ENCODE assay signal across 9 mouse cellular contexts in the genomic region with DNA sequence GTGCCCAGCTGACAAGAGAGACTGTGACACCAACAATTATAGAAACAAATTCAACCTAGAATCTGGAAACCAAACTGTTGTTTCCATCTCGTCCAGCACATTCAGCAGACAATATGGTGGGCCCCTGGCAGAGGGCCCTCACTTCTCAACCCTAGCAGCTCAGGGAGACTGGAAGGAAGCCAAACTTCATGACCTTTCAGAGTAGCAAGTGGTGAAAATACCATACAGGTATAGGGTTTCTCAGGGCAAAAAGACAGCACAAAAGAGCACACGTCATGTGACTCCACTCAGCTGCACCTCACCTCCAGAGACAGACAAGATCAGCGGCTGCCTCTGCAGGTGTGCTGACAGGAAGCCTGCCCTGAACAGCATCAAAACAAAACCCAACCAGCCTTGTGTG.
DNase-seq lines count a peak whose midpoint lies in the region.
"Had no signal": no experiment of that assay in that cellular context is flagged by ENCODE, and none has a peak within 500 bp of the region (broad histone marks: within the 10 kb centered on the region; RNA-seq: fewer than 3 reads in every experiment).

No protein-coding gene starts in this region.

- DNase-seq in cerebellum, postnatal 25 days, result peak; percentile 36 to 57
- no peak for DNase-seq in cerebellum, postnatal 36 days
- DNase-seq in kidney, postnatal 14 days, result peak; percentile 26
- DNase-seq in kidney, postnatal 25 days, result no peak
- DNase-seq in CD4-positive, CD25-positive, alpha-beta regulatory T cell, adult 2 months (ENCODE audit: low read depth, low spot score), result peak; percentile 75
- peak; percentile 57 for DNase-seq in skeletal muscle tissue, adult 2 months (ENCODE audit: low read depth, low spot score)
- DNase-seq in ovary, postnatal 14 days (ENCODE audit: low spot score), result no peak
- DNase-seq in right cerebral cortex, postnatal 10 days (ENCODE audit: low spot score in 2 of 2), result no peak
- DNase-seq: B cell, adult 2 months had no signal

Comparison
In these comparisons a context has a peak if more than half of its experiments do, and no peak if none do; other contexts are left out.
1. DNase-seq: peak in cerebellum, postnatal 25 days (2 of 2), kidney, postnatal 14 days (single experiment), CD4-positive, CD25-positive, alpha-beta regulatory T cell, adult 2 months (single experiment) and skeletal muscle tissue, adult 2 months (single experiment); none in cerebellum, postnatal 36 days (0 of 2), kidney, postnatal 25 days (0 of 2), ovary, postnatal 14 days (single experiment) and right cerebral cortex, postnatal 10 days (0 of 2).